Mouse (Mus musculus) limb, embryonic 11.5 days (tissue): Measurements from ENCODE around the gene Cox6b2. TPM values are rescaled to one million over a fixed set of nuclear protein-coding genes. Genes with fewer than 3 reads are reported as not detected.

ENCODE experiments used
- ATAC-seq: fragments of 200-750 bp; cut with Nextera tagmentation; 2 replicates; pipeline ENCODE4 v1.8.0; 2017; ENCODE audit warnings: low read depth; ENCODE audit not compliant: insufficient number of reproducible peaks, low FRiP score, low TSS enrichment
- DNase-seq: peaks from one replicate; pipeline ENCODE4 v3.0.0-alpha.2; 2015; ENCODE audit warnings: low spot score
- H3K27ac ChIP-seq: fragments of 300-500 bp; sonication (generic); replicated peaks from 2 replicates; pipeline ENCODE4 v1.5.1; 2014; ENCODE audit warnings: low read depth, mild to moderate bottlenecking, low read length
- H3K27me3 ChIP-seq: fragments of 300-500 bp; sonication (generic); 2 replicates; pipeline ENCODE4 v1.6.1; 2014; ENCODE audit warnings: mild to moderate bottlenecking, low read length, mixed read lengths; ENCODE audit not compliant: control insufficient read depth, insufficient read depth
- H3K36me3 ChIP-seq: fragments of 300-500 bp; sonication (generic); 2 replicates; pipeline ENCODE4 v1.6.1; 2014; ENCODE audit warnings: mild to moderate bottlenecking, low read length, moderate library complexity, mixed read lengths; ENCODE audit not compliant: control insufficient read depth, insufficient read depth
- H3K4me1 ChIP-seq: fragments of 300-500 bp; sonication (generic); 2 replicates; pipeline ENCODE4 v1.6.1; 2014; ENCODE audit warnings: low read length, mixed read lengths; ENCODE audit not compliant: control insufficient read depth, insufficient read depth
- H3K4me2 ChIP-seq: fragments of 300-500 bp; sonication (generic); 2 replicates; pipeline ENCODE4 v1.6.1; 2014; ENCODE audit warnings: low read depth, mild to moderate bottlenecking, moderate library complexity; ENCODE audit not compliant: severe bottlenecking
- H3K4me3 ChIP-seq: fragments of 300-500 bp; sonication (generic); 2 replicates; pipeline ENCODE4 v1.5.1; 2014; ENCODE audit warnings: low read depth, low read length
- H3K9ac ChIP-seq: fragments of 300-500 bp; sonication (generic); 2 replicates; pipeline ENCODE4 v1.6.1; 2014; ENCODE audit warnings: mild to moderate bottlenecking, low read length
- H3K9me3 ChIP-seq: fragments of 300-500 bp; sonication (generic); 2 replicates; pipeline ENCODE4 v1.6.1; 2016; ENCODE audit warnings: low read length; ENCODE audit not compliant: control insufficient read depth
- WGBS: fragments of 180-500 bp; shearing (Covaris S2); extraction: QIAGEN DNeasy Blood & Tissue Kit; methylation state at CpG from one replicate; pipeline ENCODE4 v1.1.7; 2014; 5-methylcytosine and 5-hydroxymethylcytosine counted together
- polyA plus RNA-seq: library from polyadenylated mRNA; unstranded; fragments of >200 nt; fragmentation: Nextera tagmentation; extraction: Ambion mirVana; gene quantifications from 2 replicates; pipeline ENCODE4 v1.2.1, GENCODE M21; 2014

The Cox6b2 gene
- polyA plus RNA-seq, 1 experiment from 2014 or later: 38.4 TPM

GRCm38 (mm10) chr7:4719276-4719675 lies 33.6 kb downstream of the Cox6b2 start:
- Histone ChIP-seq H3K9me3 (no peaks in the 10 kb centered on the region), H3K36me3 (peaks cover 2% of the 10 kb centered on the region; the same call in 1 of the 2 replicates), H3K9ac (no peak overlapping the region), H3K4me2 (no peak overlapping the region), H3K4me3 (no peak overlapping the region), H3K27ac (no peak overlapping the region), H3K27me3 (no peaks in the 10 kb centered on the region), H3K4me1 (no peaks in the 10 kb centered on the region)
- DNase-seq (no peak), ATAC-seq (no peak)
- 88% methylated on average over 3 of the region's 3 CpGs for WGBS

- H3K9ac ChIP-seq: no peak overlapping the region
- H3K4me3 ChIP-seq: no peak overlapping the region
- peaks cover 2% of the 10 kb centered on the region; the same call in 1 of the 2 replicates for H3K36me3 ChIP-seq
- 74% methylated on average over 6 of the region's 6 CpGs for WGBS
- DNase-seq: no peak
- no peak for ATAC-seq
- H3K9me3 ChIP-seq: no peaks in the 10 kb centered on the region
- no peak overlapping the region for H3K27ac ChIP-seq
- no peaks in the 10 kb centered on the region for H3K4me1 ChIP-seq
- H3K4me2 ChIP-seq: no peak overlapping the region
- no peaks in the 10 kb centered on the region for H3K27me3 ChIP-seq
These were observed 35.9 kb downstream of the Cox6b2 start for GRCm38 (mm10) chr7:4716955-4717354.

- 83% methylated on average over 3 of the region's 3 CpGs for WGBS
- ATAC-seq (no peak), DNase-seq (no peak)
- Histone ChIP-seq H3K9me3 (no peaks in the 10 kb centered on the region), H3K27me3 (no peaks in the 10 kb centered on the region), H3K9ac (no peak overlapping the region), H3K36me3 (peaks cover 18% of the 10 kb centered on the region), H3K4me2 (no peak overlapping the region), H3K4me3 (no peak overlapping the region), H3K27ac (no peak overlapping the region), H3K4me1 (no peaks in the 10 kb centered on the region)
These were observed 40.3 kb downstream of the Cox6b2 start for GRCm38 (mm10) chr7:4712594-4712993.

GRCm38 (mm10) chr7:4705098-4705497 lies 47.8 kb downstream of the Cox6b2 start:
- Histone ChIP-seq H3K4me3 (no peak overlapping the region), H3K4me2 (no peak overlapping the region), H3K9ac (no peak overlapping the region), H3K4me1 (no peaks in the 10 kb centered on the region), H3K27me3 (no peaks in the 10 kb centered on the region), H3K9me3 (no peaks in the 10 kb centered on the region), H3K27ac (no peak overlapping the region), H3K36me3 (peaks cover 13% of the 10 kb centered on the region)
- WGBS: 49% methylated on average over 18 of the region's 18 CpGs
- DNase-seq (peak; percentile 53), ATAC-seq (no peak)

- H3K36me3 ChIP-seq: peaks cover 8% of the 10 kb centered on the region
- H3K4me2 ChIP-seq: no peak overlapping the region
- WGBS: 92% methylated on average over 7 of the region's 7 CpGs
- no peak overlapping the region for H3K27ac ChIP-seq
- no peak overlapping the region for H3K4me3 ChIP-seq
- no peaks in the 10 kb centered on the region for H3K9me3 ChIP-seq
- no peaks in the 10 kb centered on the region for H3K4me1 ChIP-seq
- ATAC-seq (peak; percentile 61; the same call in 1 of the 2 replicates), DNase-seq (no peak)
- H3K9ac ChIP-seq: no peak overlapping the region
- H3K27me3 ChIP-seq: no peaks in the 10 kb centered on the region
These were observed 49.7 kb downstream of the Cox6b2 start for GRCm38 (mm10) chr7:4703195-4703594.

GRCm38 (mm10) chr7:4702334-4702733 lies 50.6 kb downstream of the Cox6b2 start:
- no peak for ATAC-seq
- DNase-seq: no peak
- no peaks in the 10 kb centered on the region for H3K4me1 ChIP-seq
- no peaks in the 10 kb centered on the region for H3K27me3 ChIP-seq
- no peak overlapping the region for H3K4me2 ChIP-seq
- WGBS: 71% methylated on average over 8 of the region's 8 CpGs
- H3K27ac ChIP-seq: no peak overlapping the region
- no peak overlapping the region for H3K4me3 ChIP-seq
- H3K9me3 ChIP-seq: no peaks in the 10 kb centered on the region
- peaks cover 6% of the 10 kb centered on the region for H3K36me3 ChIP-seq
- no peak overlapping the region for H3K9ac ChIP-seq

Other genes with a start within 250 kb of the Cox6b2 start
- 59.4 and 64.7 TPM in 2 replicates for gene Tnnt1, start 236.7 kb downstream of the Cox6b2 start, polyA plus RNA-seq
- gene Tnni3, start 228.9 kb downstream of the Cox6b2 start, polyA plus RNA-seq: 3.2 and 5.3 TPM in 2 replicates
- 1.9 and 2.4 TPM in 2 replicates for gene Dnaaf3, start 220.6 kb downstream of the Cox6b2 start, polyA plus RNA-seq
- 4.1 and 4.2 TPM in 2 replicates for gene Syt5, start 205.6 kb downstream of the Cox6b2 start, polyA plus RNA-seq
- not detected in 2 replicates for gene Ptprh, start 149.1 kb downstream of the Cox6b2 start, polyA plus RNA-seq
- gene Tmem86b, start 121.7 kb downstream of the Cox6b2 start, polyA plus RNA-seq: 1.1 and 2.5 TPM in 2 replicates
- 4.9 and 6.5 TPM in 2 replicates for gene Ppp6r1, start 94.1 kb downstream of the Cox6b2 start, polyA plus RNA-seq
- 104 and 112 TPM in 2 replicates for gene Hspbp1, start 68.0 kb downstream of the Cox6b2 start, polyA plus RNA-seq
- gene Brsk1, start 62.5 kb downstream of the Cox6b2 start, polyA plus RNA-seq: 1.7 and 2.5 TPM in 2 replicates
- gene Tmem150b, start 27.8 kb downstream of the Cox6b2 start, polyA plus RNA-seq: 0.16 and 0.19 TPM in 2 replicates
- 76.2 and 80.5 TPM in 2 replicates for gene Kmt5c, start 13.0 kb downstream of the Cox6b2 start, polyA plus RNA-seq
- gene Fam71e2, start 18.2 kb upstream of the Cox6b2 start, polyA plus RNA-seq: not detected in 2 replicates
- not detected in 2 replicates for gene Il11, start 29.8 kb upstream of the Cox6b2 start, polyA plus RNA-seq
- gene Tmem190, start 29.8 kb upstream of the Cox6b2 start, polyA plus RNA-seq: 0.41 TPM in 1 of 2 replicates, not detected in the other
- 2.1 and 2.6 TPM in 2 replicates for gene Tmem238, start 36.6 kb upstream of the Cox6b2 start, polyA plus RNA-seq
- gene Rpl28, start 39.8 kb upstream of the Cox6b2 start, polyA plus RNA-seq: 266 and 269 TPM in 2 replicates
- 527 and 540 TPM in 2 replicates for gene Ube2s, start 59.5 kb upstream of the Cox6b2 start, polyA plus RNA-seq
- 0.20 and 0.44 TPM in 2 replicates for gene Shisa7, start 91.6 kb upstream of the Cox6b2 start, polyA plus RNA-seq
- gene Isoc2b, start 117.2 kb upstream of the Cox6b2 start, polyA plus RNA-seq: 2.8 and 3.5 TPM in 2 replicates
- gene Isoc2a, start 124.1 kb upstream of the Cox6b2 start, polyA plus RNA-seq: 0.63 and 0.84 TPM in 2 replicates
- not detected in 2 replicates for gene Gm36210, start 153.4 kb upstream of the Cox6b2 start, polyA plus RNA-seq
- gene Zfp628, start 162.1 kb upstream of the Cox6b2 start, polyA plus RNA-seq: 3.8 and 4.2 TPM in 2 replicates
- gene Nat14, start 168.9 kb upstream of the Cox6b2 start, polyA plus RNA-seq: 1.9 and 2.9 TPM in 2 replicates
- gene Ssc5d, start 172.7 kb upstream of the Cox6b2 start, polyA plus RNA-seq: 1.7 and 1.9 TPM in 2 replicates
- gene Sbk2, start 211.3 kb upstream of the Cox6b2 start, polyA plus RNA-seq: 0.08 and 0.18 TPM in 2 replicates
- 0.04 TPM in 1 of 2 replicates, not detected in the other for gene Sbk3, start 218.1 kb upstream of the Cox6b2 start, polyA plus RNA-seq
- 33.3 and 39.2 TPM in 2 replicates for gene Zfp579, start 243.1 kb upstream of the Cox6b2 start, polyA plus RNA-seq